Mouse (Mus musculus): ENCODE measurements around the gene Zic4.

Gene Zic4

DNA sequence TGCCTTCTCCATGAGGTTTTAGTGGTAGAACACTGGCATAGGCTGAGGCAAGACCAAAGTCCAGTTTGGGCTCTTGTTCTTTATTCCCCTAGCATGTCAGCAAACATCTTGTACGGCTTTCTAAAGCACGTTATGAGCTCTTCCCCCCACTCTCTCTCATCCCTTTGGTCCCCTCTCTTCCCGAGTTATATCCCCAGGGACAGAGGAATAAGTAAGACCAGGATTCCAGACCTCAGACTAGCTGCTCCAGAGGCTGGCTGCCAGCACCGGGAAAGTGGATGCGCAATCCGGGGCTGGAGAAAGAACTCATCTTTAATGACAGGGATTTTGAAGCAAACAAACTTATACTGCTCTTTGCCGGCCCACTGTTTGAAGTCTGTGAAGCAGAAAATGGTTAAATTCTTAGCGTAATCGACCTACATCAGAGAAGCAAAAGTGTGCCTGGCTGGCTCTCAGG, 18.3 kb downstream of the Zic4 start:
- no peak for DNase-seq (ENCODE audit: low read depth)

DNA sequence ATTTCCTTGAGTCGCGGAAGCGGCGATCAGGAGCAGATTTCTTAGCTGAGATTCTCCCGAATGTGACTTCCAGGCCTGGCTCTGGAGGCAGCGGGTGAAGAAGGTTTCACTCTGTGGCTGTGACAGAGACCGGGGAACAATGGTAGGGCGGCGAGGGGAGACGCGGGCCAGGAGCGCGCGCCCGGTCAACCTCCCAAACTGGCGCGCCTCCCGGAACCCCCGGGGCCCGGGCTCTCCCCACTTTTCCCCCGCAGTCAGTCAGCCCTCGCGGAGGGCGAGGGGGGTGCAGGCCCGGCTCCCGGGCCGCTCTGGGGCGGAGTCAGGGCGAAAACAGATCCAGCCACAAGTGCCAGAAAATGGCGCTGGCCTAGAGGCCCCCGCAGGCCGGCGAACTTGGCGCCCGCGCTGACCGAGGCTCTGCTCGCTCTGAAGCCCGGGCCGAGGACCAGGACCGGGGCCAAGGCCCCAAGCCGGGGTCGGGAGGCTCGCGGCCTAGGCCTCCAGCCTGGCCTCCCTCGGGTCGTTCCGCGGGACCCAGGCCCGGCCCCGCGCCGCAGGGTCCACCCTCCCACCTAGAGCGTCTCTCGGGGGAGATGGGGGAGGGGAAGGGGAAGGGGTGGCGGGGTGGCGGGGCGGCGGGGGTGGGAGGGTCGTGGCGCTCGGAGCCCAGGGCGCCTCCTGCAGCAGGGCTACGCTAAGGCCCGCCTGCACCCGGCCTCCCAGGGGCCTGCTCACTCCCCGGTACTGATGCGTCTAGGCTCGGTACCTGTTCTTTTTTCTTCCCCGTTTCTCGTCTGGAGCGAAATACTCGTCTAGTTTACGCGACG, 19.3 kb downstream of the Zic4 start:
- no peak for DNase-seq (ENCODE audit: low read depth)

DNA sequence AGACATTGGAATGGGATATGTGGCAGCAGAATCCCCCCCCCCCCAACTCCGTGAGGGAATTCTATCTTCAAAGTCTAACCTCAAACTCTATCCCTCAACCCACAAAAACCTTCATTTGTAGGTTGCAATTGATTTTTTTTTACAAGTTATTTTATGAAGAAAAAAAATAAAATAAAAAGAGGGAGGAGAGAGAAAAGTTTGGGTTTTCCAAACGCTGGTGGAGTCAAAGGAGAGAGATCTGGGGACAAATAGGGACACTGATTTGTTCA, 19.8 kb downstream of the Zic4 start:
- no peak for DNase-seq (ENCODE audit: low read depth)

DNA sequence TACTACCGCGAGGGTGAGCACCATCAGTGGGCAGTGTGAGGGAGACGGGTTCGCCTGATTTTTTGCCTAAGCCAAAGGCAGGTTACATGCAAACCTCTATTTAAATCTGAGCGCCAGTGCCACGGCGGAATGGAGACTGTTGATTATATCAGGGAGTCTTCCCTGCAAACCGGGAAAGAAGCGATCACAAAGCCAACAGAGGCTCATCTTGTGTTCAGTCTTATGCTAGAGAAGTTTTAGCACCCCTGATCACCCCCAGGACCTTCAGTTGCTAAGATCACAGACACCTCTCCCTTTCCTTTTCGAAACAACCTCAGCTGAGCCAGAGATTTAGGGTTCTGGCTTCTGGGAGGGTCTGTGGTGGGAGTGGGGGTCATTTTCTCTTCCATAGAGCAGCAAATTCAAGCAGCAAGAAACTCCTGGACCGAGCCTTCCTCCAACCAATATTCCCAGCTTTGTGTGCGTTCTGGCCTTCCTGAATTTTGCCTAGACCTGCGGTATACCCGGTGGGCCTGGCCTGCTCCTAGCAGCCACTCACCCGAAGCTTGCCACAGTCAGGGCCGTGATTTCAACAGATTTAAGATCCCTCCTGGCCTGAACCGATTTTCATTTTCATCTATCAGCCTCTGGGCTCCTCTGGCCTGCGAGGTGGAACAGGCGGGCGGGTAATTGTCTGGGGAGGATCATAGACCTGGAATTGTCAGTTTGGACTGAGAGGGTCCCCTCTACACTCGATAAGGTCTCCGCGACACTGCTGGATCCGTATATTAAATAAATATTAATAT, 20.4 kb downstream of the Zic4 start:
- DNase-seq (ENCODE audit: low read depth) = no peak

- no peak for DNase-seq (ENCODE audit: low read depth)
Observed at GRCm38 (mm10) chr9:91383441-91384135, 21.4 kb downstream of the Zic4 start.

DNA sequence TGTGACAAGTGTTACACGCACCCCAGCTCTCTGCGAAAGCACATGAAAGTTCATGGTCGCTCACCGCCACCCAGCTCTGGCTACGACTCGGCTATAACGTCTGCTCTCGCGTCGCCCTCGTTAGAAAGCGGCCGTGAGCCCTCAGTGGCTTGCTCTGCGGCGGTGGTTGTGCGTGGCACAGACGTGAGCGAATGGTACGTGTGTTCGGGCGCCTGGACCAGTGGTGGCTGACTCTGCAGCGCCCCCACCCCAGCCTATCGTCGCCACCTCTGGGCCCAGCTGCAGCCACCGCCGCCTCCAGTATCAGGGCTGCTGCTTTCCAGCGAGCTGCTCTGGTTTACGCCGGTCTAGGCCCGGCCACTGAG, 21.9 kb downstream of the Zic4 start:
- DNase-seq (ENCODE audit: low read depth) = no peak

DNA sequence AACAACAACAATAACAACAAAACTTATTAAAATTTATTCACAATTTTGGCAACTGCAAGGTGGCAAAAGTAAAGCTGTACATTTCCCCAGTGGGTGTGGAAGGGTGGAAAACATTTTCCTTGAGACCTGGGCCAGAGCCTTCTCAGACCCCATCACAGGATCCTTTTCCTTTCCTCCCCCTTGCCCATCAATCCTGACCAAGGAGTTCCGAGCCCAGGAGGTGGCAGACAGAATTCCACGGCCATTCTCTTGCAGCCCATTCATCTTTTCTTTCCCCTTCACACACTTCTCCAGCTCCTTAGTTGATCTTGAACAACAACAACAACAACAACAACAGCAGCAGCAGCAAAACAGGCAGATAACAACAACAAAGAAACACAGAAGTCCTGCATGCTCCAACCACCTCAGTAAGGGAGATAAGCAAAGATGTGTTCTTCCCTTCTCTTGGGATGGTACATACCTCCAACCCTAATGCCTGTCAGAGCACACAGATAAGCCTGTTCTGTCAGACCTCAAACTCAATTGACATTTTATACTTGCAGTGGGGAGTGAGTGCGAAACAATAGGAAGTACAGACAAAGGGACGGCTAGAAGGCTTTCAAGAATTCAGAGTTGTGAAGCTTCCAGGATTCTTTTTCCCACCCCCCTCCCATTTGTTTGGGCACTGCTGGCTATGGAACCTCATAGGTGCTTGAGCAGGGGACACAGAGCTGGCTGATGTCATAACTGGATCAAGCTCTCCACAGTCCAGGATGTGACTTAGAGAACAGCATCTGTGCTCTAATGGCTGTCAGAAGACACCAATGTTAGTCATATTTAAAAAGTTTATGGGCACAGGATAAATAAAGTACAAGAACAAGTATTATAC, 22.7 kb downstream of the Zic4 start:
- no peak for DNase-seq (ENCODE audit: low read depth)

DNA sequence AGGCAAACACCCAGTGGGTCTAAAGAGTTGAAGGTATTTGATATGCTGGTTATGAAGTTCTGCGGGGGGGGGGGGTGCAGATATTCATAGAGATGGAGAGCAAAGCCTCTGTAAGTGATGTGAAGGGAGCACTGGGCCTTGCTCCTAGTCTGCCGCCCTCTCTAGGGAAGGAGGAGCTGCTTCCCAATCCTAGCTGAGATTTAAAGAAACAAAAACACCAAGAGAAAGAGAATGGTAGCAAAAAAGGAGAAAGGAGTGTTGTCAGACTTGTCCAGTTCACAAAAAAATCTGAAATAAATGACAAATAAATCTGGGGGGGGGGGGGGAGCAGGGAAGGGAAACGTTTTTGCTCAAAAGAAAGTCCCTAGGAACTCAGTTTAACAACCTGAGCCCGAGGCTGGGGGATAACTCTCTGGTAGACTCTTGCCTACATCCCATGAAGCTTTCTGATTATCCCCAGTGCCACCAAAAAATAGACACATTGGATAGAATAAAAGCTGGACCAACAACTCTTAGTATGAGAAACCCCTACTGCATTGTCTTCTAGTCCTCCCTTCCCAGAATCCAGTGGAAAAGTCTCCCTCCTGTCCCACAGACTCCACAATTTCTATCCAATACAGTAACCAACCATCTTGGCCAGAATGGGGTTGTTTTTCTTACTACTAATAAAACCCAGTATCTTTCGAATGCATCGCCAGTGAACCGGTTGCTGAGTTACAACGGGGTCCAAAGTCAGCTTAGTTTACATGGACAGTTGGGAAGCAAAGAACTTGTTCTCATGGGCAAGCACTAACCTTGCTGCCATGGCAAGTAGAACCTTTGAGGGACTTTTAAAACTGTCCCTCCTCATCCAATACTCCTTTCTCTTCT, 23.6 kb downstream of the Zic4 start:
- no peak for DNase-seq (ENCODE audit: low read depth)

GRCm38 (mm10) chr9:91386502-91386890, 24.3 kb downstream of the Zic4 start:
- no peak for DNase-seq (ENCODE audit: low read depth)

DNA sequence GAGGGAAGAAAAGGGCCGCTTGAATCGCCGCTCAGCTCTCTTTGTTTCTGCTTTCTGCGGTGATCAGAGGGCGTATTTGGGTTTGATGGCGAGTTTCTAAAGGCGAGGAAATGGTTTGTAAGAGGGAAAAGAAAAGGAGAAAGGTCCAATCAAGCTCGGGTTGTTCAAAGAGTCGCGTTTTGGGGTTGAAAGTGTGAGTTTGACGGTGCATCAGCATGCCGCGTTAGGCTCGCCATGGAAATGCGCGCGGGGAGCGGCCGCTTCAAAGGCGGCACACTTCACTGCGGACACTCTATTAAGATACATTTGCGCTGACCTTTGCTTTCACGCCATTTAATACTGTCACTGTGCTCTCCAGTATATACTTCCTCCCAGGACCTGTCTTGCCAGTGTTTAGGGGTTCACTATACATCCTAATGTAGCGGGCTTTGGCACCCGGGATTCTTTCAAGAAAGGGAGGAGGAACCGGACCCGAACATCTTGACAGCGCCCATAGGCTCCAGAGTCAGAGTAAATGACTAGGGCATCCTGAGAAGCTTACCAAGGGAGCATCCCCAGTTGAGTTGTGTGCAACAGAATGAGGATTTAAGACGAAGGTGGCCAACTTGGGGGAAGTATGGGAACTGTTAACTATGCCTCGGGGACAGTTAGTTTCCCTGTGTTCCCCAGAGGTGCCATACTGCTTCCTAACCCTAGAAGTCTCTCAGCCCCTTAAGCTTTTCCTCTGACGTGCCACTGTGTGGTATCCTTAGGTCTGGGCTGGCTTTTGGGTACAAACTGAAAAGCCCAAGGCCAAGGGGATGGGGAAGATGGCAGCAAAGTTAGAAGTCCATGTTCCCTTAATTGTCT, 24.9 kb downstream of the Zic4 start:
- no peak for DNase-seq (ENCODE audit: low read depth)

- DNase-seq (ENCODE audit: low read depth) = no peak
Observed at GRCm38 (mm10) chr9:91387740-91388080, 25.5 kb downstream of the Zic4 start.

GRCm38 (mm10) chr9:91388173-91388572, 26.0 kb downstream of the Zic4 start:
- no peak for DNase-seq (ENCODE audit: low read depth)

DNA sequence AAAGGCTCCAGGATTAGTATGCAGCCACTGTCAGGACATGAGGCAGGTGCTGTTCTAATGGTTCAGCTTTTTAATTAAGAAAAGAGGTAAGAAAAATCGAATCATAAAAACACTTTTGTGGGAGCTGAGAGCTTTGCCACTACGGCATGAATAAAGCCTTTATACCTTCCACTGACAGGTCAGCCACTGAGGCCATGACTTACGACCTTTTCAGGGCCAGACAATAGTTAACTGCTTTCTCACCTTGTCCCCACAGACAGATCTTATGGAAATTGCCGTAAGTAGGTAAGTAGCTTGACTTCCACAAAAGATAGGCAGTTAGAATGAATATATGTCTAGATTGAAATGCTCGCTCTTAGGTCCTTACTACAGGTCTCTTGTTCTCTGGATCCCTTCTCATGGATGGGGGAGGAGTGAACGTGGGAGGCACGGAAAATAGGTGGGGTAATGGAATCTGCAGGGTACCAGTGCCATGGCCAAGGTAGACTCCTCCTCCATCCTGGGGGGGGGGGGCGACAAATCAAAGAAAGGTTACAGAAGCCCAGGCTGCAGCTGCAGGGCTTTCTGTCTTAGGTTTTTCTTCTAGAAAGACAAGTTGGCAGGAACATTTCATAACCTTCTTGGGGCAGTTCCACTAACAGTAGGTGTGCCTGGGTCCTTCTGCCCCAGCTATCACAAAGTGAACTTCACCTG, 31.3 kb downstream of the Zic4 start:
- DNase-seq (ENCODE audit: low read depth) = no peak

DNA sequence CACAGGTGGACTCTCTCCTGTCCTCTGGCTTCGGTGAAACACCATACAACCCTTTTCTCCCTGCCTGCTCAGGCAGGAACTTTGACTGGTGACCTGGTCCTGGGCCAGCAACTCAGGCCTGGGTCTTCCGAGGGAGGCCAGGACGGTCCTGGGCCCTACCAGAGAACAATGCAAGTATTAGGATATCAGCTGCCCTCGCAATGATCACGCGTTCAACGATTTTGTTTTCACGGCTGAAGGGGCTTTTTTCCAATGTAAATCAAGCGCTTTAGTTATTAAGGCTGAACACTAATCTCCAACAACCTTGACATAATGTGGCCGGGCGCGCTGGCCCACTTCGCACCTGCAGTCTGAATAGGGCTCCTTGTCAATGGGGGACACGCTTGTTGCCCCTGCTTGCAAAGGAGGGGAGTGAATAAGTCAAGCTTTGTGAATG, 32.0 kb downstream of the Zic4 start:
- DNase-seq (ENCODE audit: low read depth) = no peak

- DNase-seq (ENCODE audit: low read depth) = no peak
Observed at GRCm38 (mm10) chr9:91395066-91395772, 33.0 kb downstream of the Zic4 start.

GRCm38 (mm10) chr9:91399976-91400375, 37.8 kb downstream of the Zic4 start:
- DNase-seq (ENCODE audit: low read depth) = no peak

- DNase-seq (ENCODE audit: low read depth) = no peak
Observed at GRCm38 (mm10) chr9:91400482-91401093, 38.4 kb downstream of the Zic4 start.

DNA sequence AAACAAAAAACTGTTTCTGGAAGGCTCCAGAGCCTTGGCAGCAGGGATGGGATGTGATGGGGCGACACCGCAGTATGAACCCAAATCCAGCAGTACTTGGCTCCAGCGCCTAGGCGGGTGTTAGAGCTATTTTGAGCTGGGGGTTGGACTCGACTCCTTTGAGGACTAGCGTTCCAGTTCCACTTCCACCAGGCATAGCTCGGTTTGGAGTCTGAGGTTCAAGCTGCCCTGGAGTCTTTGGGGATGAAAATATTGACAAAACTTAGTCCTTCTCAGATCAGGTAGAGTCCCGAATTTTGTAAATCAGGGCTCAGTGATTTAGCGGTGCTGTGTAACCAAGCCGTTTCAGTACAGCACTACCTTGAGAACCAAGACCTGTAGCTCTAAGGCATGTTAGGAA, 39.3 kb downstream of the Zic4 start:
- DNase-seq (ENCODE audit: low read depth) = no peak

GRCm38 (mm10) chr9:91404229-91404628, 42.0 kb downstream of the Zic4 start:
- DNase-seq (ENCODE audit: low read depth) = no peak
